In the genomic region with DNA sequence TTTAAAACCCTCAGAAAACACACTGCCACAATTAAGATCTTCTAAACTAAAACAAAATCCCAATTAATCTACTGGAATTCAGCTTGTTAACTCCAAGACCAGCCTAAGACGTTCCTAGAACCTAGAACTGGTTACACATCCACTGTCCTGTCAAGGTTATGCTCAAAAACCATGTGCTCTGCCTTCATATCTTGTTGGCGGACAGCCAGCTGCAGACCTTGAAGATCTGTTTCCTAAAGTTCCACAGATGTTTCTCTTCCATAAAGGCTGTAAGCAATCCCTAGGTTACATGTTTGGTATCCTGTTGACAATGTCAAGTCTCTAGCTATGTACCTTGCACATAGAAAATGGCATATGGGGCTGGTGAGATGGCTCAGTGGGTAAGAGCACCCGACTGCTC, we compare ENCODE assay signal across 16 mouse cellular contexts. TPM values are rescaled to one million over a fixed set of nuclear protein-coding genes. Genes with fewer than 3 reads are reported as not detected.
A peak's percentile ranks its signal among the peaks of the same experiment; 100 is the strongest.
DNase-seq lines count a peak whose midpoint lies in the region; ATAC-seq lines count a peak whose summit lies in the region.
"Had no signal": no experiment of that assay in that cellular context is flagged by ENCODE, and none has a peak within 500 bp of the region (broad histone marks: within the 10 kb centered on the region; RNA-seq: fewer than 3 reads in every experiment).

No protein-coding gene starts in this region.

- peak; percentile 29 for DNase-seq in adrenal gland, adult 2 months
- no peak for DNase-seq in adrenal gland, postnatal 4 days (ENCODE audit: low spot score in 2 of 2)
- peak; percentile 56 for DNase-seq in ovary, adult 18-20 months (ENCODE audit: low spot score)
- DNase-seq in ovary, postnatal 14 days (ENCODE audit: low spot score): no peak
- DNase-seq in 416B (ENCODE audit: low read depth): peak; percentile 27
- DNase-seq in adrenal gland, postnatal 25 days: peak; percentile 39
- DNase-seq in frontal cortex, postnatal 36 days (ENCODE audit: low spot score in 2 of 2): no peak
- DNase-seq: cerebellum, adult 18-20 months; gastrocnemius, postnatal 10 days; heart, adult 18-20 months; heart, postnatal 10 days; heart, postnatal 4 days; kidney, adult 2 months had no signal

- no peak for ATAC-seq in cerebellum, adult (ENCODE audit: insufficient number of reproducible peaks, low FRiP score, low TSS enrichment)
- ATAC-seq: forebrain, embryonic 14.5 days; hindbrain, embryonic 16.5 days had no signal

RNA-seq across cellular contexts. Expression of gene Fopnl, which starts 12.4 kb away (rescaled TPM):
- total RNA-seq in adrenal gland, adult 2 months (2021): 10 to 100 TPM; 44.9 to 65.4 TPM
- 23.8 and 26.7 TPM in 2 replicates for polyA plus RNA-seq in adrenal gland, adult 2 months (2012; rRNA removed)
- total RNA-seq in adrenal gland, postnatal 4 days (2021): 10 to 100 TPM; 57.6 to 62.6 TPM
- 52.7 and 59.6 TPM in 2 replicates for total RNA-seq in adrenal gland, postnatal 25 days (2021)

RNA-seq across cellular contexts. Expression of gene Myh11, which starts 13.6 kb away (rescaled TPM):
- 1 to 10 TPM; 3.9 to 7.6 TPM for total RNA-seq in adrenal gland, adult 2 months (2021)
- 0.73 and 0.94 TPM in 2 replicates for polyA plus RNA-seq in adrenal gland, adult 2 months (2012; rRNA removed)
- 1 to 10 TPM; 8.3 TPM for total RNA-seq in adrenal gland, postnatal 4 days (2021)
- 4.0 and 4.1 TPM in 2 replicates for total RNA-seq in adrenal gland, postnatal 25 days (2021)

RNA-seq across cellular contexts. Expression of gene Abcc1, which starts 56.6 kb away (rescaled TPM):
- total RNA-seq in adrenal gland, adult 2 months (2021): 10 to 100 TPM; 21.3 to 28.5 TPM
- 34.9 and 39.0 TPM in 2 replicates for polyA plus RNA-seq in adrenal gland, adult 2 months (2012; rRNA removed)
- total RNA-seq in adrenal gland, postnatal 4 days (2021): 10 to 100 TPM; 24.4 to 28.4 TPM
- total RNA-seq in adrenal gland, postnatal 25 days (2021): 14.7 and 26.0 TPM in 2 replicates

Comparison
In these comparisons a context has a peak if more than half of its experiments do, and no peak if none do; other contexts are left out.
1. DNase-seq: peak in adrenal gland, adult 2 months (single experiment), ovary, adult 18-20 months (single experiment), 416B (single experiment) and adrenal gland, postnatal 25 days (single experiment); none in adrenal gland, postnatal 4 days (0 of 2), ovary, postnatal 14 days (single experiment) and frontal cortex, postnatal 36 days (0 of 2).